Mouse (Mus musculus): ENCODE data around the gene Gm49405.

Gene Gm49405

DNA sequence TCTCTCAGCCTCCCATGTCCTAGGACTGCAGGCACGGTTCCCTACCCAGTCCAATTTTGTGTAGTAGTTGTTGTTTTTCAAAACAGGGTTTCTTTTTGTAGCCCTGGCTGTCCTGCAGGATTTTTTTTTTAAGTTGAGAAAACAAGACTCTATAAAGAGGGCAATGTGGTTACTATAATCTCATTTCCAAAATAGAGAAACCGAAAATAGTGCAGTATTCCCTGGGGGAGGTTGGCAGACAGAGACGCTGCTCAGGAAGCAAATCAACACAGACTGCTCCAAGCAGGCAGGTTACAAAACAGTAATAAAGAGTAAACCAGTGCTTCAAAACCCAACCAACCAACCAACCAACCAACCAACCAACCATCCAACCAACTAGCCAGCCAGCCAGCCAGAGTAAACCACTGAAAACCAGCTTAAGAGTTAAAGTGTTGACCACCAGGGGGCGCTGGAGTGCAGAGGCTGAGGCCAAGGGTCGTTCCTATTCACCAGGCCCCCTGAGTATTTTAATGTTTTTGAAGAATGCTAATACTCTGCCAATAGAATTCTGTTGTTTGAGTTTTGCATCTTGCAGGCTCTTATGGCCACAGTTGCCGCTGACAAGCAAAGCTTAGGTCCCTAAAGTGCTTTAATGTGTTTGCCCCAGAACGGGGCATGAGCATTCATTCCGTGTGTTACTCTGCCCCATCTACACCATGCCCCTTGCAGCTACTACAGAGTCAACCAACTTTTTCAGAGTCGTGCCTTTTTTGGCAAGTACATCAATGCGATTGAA, 51.5 kb downstream of the Gm49405 start:
- peak; percentile 48 for DNase-seq (ENCODE audit: low spot score)

DNA sequence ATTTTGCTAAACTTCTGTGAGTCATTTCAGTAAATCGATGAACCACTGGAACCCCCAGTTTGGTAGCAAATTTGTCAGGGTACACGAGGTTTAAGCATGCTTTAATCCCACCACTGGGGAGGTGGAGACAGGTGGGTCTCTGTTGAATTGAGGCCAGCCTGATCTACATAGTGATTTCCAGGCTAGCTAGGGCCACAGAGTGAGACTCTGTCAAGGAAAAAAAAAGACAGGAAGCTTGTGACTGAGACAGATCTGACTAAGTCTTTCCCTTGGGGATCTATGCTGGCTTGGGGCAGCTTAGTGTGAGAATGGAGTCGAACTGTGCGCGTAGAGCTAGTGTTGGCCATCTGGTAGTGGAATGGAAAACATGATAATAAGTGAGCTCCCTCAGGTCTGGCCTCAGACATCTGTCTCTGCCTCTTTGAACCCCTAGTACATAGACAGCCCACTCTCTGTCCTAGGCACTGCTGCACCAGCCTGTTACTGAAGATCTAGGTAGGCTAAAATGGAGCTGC, 52.1 kb downstream of the Gm49405 start:
- DNase-seq (ENCODE audit: low spot score), result no peak

DNA sequence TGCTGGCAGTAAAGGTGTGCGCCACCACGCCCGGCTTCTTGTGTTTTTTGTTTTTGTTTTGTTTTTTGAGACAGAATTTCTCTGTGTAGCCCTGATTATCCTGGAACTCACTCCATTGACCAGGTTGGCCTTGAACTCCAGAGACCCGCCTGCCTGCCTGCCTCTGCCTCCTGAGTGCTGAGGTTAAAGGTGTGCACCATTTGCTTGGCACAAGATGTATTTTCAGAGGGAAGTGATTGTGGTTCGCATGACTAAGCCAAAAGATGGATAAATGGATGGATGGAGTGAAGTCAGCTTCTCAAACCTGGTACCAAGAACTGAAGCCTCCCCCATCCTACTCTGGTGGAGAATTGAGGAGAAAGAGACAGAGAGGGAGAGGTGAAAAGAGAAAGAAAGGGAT, 54.2 kb downstream of the Gm49405 start:
- DNase-seq (ENCODE audit: low spot score), result no peak
